Mouse (Mus musculus) olfactory bulb, adult 2 months (tissue): ENCODE measurements at regions not wholly inside any gene's neighbourhood (a gene's known extent, or its start where the extent isn't known, plus 50 kb on each side); places are given as distances from the start of the nearest gene placed in this dataset.

Experiments
- CTCF ChIP-seq: fragments of 200-500 bp; IDR thresholded peaks from 2 replicates; pipeline ENCODE4 v1.5.1; 2012; ENCODE audit warnings: low read depth, mild to moderate bottlenecking, low read length, moderate library complexity; ENCODE audit not compliant: insufficient read depth
- POLR2A ChIP-seq: fragments of 200-500 bp; IDR thresholded peaks from 2 replicates; pipeline ENCODE4 v1.6.1; 2012; ENCODE audit warnings: mild to moderate bottlenecking, low read depth, low read length, moderate library complexity; ENCODE audit not compliant: insufficient read depth

DNA sequence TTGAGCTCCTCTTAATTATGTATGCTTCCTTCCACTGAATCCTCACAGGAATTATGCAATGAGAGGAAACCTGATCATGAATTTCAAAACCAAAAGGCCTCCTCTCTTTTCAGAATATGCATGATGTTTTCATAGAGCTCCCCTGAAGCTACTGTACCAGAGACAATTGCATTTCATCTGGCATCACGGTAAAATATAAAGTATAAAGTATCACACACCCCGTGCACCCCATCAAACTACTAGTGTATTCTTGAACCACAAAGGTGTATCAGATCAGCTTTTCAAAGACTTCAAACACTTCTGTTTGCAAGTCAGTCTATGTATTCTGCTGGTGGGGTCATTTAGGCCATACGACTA lies 144.4 kb upstream of the Cxadr start:
- no peak for TF ChIP-seq CTCF
- no peak for TF ChIP-seq POLR2A
